Mouse (Mus musculus): ENCODE data around the gene Gm17018.

GRCm38 (mm10) chr19:45597106-45597505 is 36.7 kb downstream of the Gm17018 start:
- TF ChIP-seq POLR2A (IDR thresholded peaks at IDR 0.05; ENCODE audit: control insufficient read depth, low read depth, low read length) (no peak), CTCF (IDR thresholded peaks at IDR 0.05; ENCODE audit: control insufficient read depth, insufficient read depth, insufficient replicate concordance, low read depth, low read length) (no peak)

Measured in testis, adult 2 months (tissue).